Mouse (Mus musculus) C2C12 (cell line): ENCODE measurements around the gene Gabrd. TPM values are rescaled to one million over a fixed set of nuclear protein-coding genes. Genes with fewer than 3 reads are reported as not detected.

ENCODE experiments used
- H3K27me3 ChIP-seq: one replicate; pipeline ENCODE4 v1.6.1; 2011; ENCODE audit not compliant: control insufficient read depth, insufficient read depth, insufficient read length
- H3K36me3 ChIP-seq: one replicate; pipeline ENCODE4 v1.6.1; 2011; ENCODE audit not compliant: control insufficient read depth, insufficient read depth
- H3K4me3 ChIP-seq: one replicate; pipeline ENCODE4 v1.5.1; 2011; ENCODE audit warnings: mild to moderate bottlenecking, control low read depth; ENCODE audit not compliant: poor library complexity, insufficient read depth, severe bottlenecking
- H3K79me2 ChIP-seq: one replicate; pipeline ENCODE4 v1.6.1; 2011; ENCODE audit not compliant: control insufficient read depth, insufficient read depth
- H3K79me3 ChIP-seq: one replicate; pipeline ENCODE4 v1.6.1; 2011; ENCODE audit warnings: low read depth, control low read depth
- H3ac ChIP-seq: one replicate; pipeline ENCODE3; 2011; ENCODE audit warnings: low read depth; ENCODE audit not compliant: control insufficient read depth, insufficient read length
- CEBPB ChIP-seq: IDR thresholded peaks from one replicate; pipeline ENCODE4 v1.6.1; 2011; ENCODE audit warnings: low read depth, mild to moderate bottlenecking, control low read depth, moderate library complexity
- CTCF ChIP-seq: IDR thresholded peaks from one replicate; pipeline ENCODE4 v1.5.1; 2011; ENCODE audit not compliant: control insufficient read depth, insufficient read depth, insufficient read length
- FOSL1 ChIP-seq: IDR thresholded peaks from one replicate; pipeline ENCODE4 v1.8.0; 2011; ENCODE audit warnings: mild to moderate bottlenecking, low read length; ENCODE audit not compliant: poor library complexity, insufficient read depth, severe bottlenecking
- MAX ChIP-seq: IDR thresholded peaks from one replicate; pipeline ENCODE4 v1.6.1; 2011; ENCODE audit warnings: mild to moderate bottlenecking, control low read depth
- MYOD1 ChIP-seq: IDR thresholded peaks from one replicate; pipeline ENCODE4 v1.6.1; 2011; ENCODE audit warnings: low read depth; ENCODE audit not compliant: control insufficient read depth, insufficient read length
- MYOG ChIP-seq: IDR thresholded peaks from one replicate; pipeline ENCODE4 v1.6.1; 2011; ENCODE audit not compliant: control insufficient read depth, insufficient read length; ENCODE audit errors: extremely low read depth
- USF1 ChIP-seq: IDR thresholded peaks from one replicate; pipeline ENCODE4 v1.6.1; 2011; ENCODE audit warnings: low read depth, mild to moderate bottlenecking, control low read depth, moderate library complexity
- long read RNA-seq, 2 experiments: library from polyadenylated mRNA; unstranded; transcript quantifications; one replicate each; pipeline ENCODE4 v2.0.0; 2019 to 2020
- polyA plus RNA-seq: library from polyadenylated mRNA; unstranded; fragments of >200 nt; fragmentation: generic; extraction: Trizol; gene quantifications from one replicate; pipeline ENCODE4 v1.2.1, GENCODE M21; 2012; ENCODE audit warnings: missing spikeins

The Gabrd gene
- polyA plus RNA-seq: not detected
- long read RNA-seq, experiment 1: 0 reads
- long read RNA-seq, experiment 2: 0 reads

DNA sequence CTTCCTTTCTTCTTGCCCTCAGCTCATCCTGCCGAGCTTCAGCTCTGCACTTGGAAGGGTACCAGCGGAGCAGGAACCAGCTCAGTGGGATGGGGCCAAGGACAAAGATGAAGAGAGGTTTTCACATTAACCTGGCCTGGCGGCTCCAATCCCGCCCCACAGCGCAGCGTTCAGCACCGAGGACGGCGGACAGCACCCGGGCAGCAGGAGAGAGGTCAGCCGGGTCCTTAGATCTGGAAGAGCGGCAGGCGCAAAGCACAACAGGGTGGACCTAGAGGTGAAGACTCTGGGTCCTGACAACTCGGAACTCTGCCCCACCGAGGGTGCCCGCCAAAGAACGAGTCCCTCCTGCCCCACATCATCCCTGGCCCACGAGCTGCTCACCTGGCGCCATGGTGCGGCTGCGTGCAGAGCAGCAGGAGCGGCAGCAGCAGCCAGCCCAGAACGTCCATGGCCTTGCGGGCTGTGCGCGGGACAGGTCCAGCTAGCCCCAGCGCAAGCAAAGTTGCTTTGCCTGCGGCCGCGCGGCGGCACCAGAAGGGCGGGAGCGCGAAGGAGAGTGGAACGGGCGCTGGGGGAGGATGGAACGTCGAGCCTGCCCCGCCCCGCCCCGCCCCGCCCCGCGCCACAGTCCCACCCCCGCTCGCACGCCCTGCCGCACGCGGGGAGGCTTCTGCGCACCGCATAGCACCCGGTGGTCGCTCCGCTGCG, at the start of gene Gabrd:
Gene Gabrd, minus strand, starts transcription at position 602 of the 711 bp plus-strand sequence.
- Histone ChIP-seq H3K4me3 (no peak within 1 kb of the TSS), H3K36me3 (no peaks in the 10 kb centered on the region), H3K27me3 (peaks cover 47% of the 10 kb centered on the region), H3K79me3 (no peaks in the 10 kb centered on the region), H3ac (no peak within 1 kb of the TSS), H3K79me2 (no peaks in the 10 kb centered on the region)
- TF ChIP-seq FOSL1: no peak
- TF ChIP-seq MYOG: no peak
- TF ChIP-seq USF1: no peak
- TF ChIP-seq MYOD1: no peak
- no peak for TF ChIP-seq MAX
- no peak for TF ChIP-seq CTCF
- TF ChIP-seq CEBPB: no peak

DNA sequence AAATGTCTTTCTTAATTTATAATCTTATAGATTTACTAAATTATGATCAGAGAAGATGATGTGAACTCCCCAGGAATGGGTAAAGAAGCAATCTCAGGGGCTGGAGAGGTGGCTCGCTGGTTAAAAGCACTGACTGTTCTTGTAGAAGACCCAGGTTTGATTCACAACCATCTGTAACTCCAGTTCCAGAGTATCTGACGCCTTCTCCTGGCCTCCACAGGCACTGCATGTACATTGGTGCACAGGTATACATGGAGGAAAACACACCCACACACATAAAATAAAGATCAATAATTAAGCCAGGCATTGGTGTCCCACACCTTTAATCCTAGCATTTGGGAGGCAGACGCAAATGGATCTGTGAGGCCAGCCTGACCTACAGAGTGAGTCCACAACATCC, 44.9 kb upstream of the Gabrd start:
- no peak overlapping the region for H3ac ChIP-seq
- H3K79me3 ChIP-seq: no peaks in the 10 kb centered on the region
- H3K4me3 ChIP-seq: no peak overlapping the region
- H3K27me3 ChIP-seq: peaks cover 49% of the 10 kb centered on the region
- TF ChIP-seq FOSL1 (no peak), MYOG (no peak), MYOD1 (no peak), CEBPB (no peak), MAX (no peak), USF1 (no peak), CTCF (no peak)
- no peaks in the 10 kb centered on the region for H3K79me2 ChIP-seq
- no peaks in the 10 kb centered on the region for H3K36me3 ChIP-seq

DNA sequence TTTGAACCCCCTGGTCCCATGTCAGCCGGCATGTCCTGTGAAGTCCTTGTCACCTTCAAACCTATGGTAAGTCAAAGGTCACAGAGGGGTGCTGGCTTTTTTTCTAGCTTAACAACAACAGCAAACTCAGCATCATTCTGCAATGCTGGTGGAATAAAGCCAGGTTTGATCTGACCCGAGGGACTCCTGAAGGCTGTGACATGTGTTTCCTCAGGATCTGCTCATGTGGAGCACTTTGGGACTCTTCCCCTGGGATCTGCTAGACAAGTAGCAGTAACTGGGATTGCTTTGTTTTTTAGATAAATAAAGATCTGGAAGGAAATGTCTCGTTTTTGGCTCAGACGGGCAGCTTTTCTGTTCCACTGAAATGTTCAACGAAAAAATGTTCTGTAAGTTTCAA, 36.1 kb upstream of the Gabrd start:
- Histone ChIP-seq H3ac (no peak overlapping the region), H3K4me3 (no peak overlapping the region), H3K79me2 (no peaks in the 10 kb centered on the region), H3K36me3 (no peaks in the 10 kb centered on the region), H3K27me3 (peaks cover 69% of the 10 kb centered on the region), H3K79me3 (no peaks in the 10 kb centered on the region)
- TF ChIP-seq FOSL1: no peak
- TF ChIP-seq CTCF: no peak
- TF ChIP-seq MYOD1: no peak
- no peak for TF ChIP-seq MAX
- TF ChIP-seq CEBPB: no peak
- TF ChIP-seq MYOG: no peak
- no peak for TF ChIP-seq USF1

DNA sequence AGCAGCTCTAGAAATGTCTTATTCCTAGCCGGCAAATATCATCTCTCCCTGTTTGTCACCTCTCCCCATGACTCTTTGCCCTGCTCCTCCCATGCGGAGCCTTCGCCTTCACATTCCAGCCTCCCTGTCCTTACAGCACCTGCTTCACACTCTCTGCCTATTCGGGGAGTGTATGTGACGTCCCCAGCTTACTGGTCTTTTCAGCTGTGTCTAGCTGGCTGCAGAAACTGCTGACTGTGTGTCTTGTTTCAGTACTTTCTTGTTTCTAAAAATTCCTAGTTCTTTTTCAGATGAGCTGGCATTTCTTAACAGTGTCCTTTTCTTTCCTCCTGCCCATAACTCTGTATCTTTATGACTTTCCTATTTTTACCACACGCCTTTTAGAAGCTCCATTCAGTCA, 34.4 kb upstream of the Gabrd start:
- H3K79me3 ChIP-seq: no peaks in the 10 kb centered on the region
- no peaks in the 10 kb centered on the region for H3K79me2 ChIP-seq
- H3K27me3 ChIP-seq: peaks cover 69% of the 10 kb centered on the region
- no peak overlapping the region for H3ac ChIP-seq
- TF ChIP-seq MYOD1: no peak
- no peak for TF ChIP-seq MYOG
- TF ChIP-seq MAX: no peak
- TF ChIP-seq FOSL1: no peak
- no peak for TF ChIP-seq CEBPB
- TF ChIP-seq CTCF: no peak
- H3K4me3 ChIP-seq: no peak overlapping the region
- no peaks in the 10 kb centered on the region for H3K36me3 ChIP-seq

DNA sequence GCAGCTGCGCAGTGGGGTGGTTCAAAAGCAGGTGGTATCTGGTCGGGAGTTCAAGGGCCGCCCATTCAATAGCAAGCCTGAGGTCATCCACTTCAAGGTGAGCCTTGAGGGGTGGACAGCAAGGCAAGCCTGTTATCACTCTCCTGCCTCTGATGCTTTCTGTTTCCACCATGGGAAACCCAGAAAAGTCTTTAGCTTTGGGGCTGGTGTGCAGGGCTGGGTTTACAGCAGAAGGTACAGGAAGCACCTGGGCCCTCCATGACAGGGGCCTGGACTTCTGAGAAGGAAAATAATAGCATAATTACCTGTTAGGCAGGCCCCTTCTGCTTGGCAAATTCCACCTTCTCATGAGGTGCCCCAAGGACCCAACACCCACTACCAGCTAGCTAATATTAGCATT, 31.3 kb upstream of the Gabrd start:
- no peaks in the 10 kb centered on the region for H3K36me3 ChIP-seq

More for the DNA sequence above, 31.3 kb upstream of the Gabrd start:
- Histone ChIP-seq H3ac (no peak overlapping the region), H3K27me3 (peaks cover 67% of the 10 kb centered on the region), H3K79me3 (no peaks in the 10 kb centered on the region), H3K79me2 (no peaks in the 10 kb centered on the region), H3K4me3 (no peak overlapping the region)
- TF ChIP-seq CTCF (no peak), USF1 (no peak), MAX (no peak), MYOD1 (no peak), MYOG (no peak), CEBPB (no peak), FOSL1 (no peak)
